Mouse (Mus musculus): Measurements from ENCODE around the gene Lgr4. TPM values are rescaled to one million over a fixed set of nuclear protein-coding genes. Genes with fewer than 3 reads are reported as not detected.

Lgr4 gene
- polyA plus RNA-seq, 1 experiment: 44.2 TPM

GRCm38 (mm10) chr2:109920471-109920870 lies 3.0 kb downstream of the Lgr4 start:
- whole genome bisulfite sequencing: 30% methylated on average over 7 of the region's 7 CpGs
- no peak for DNase-seq (ENCODE audit: low read depth, low spot score)

GRCm38 (mm10) chr2:109921298-109922035 lies 4.0 kb downstream of the Lgr4 start:
- WGBS: 19% methylated on average over 8 of the region's 8 CpGs
- no peak for DNase-seq (ENCODE audit: low read depth, low spot score)

GRCm38 (mm10) chr2:109922306-109922705 lies 4.9 kb downstream of the Lgr4 start:
- WGBS: 47% methylated on average over 3 of the region's 3 CpGs

GRCm38 (mm10) chr2:109923031-109923430 lies 5.6 kb downstream of the Lgr4 start:
- DNase-seq (ENCODE audit: low read depth, low spot score): no peak
- 41% methylated on average over 3 of the region's 3 CpGs for WGBS

More at GRCm38 (mm10) chr2:109922306-109922705, 4.9 kb downstream of the Lgr4 start:
- DNase-seq (ENCODE audit: low read depth, low spot score): no peak

- WGBS: 88% methylated on average over 3 of the region's 3 CpGs
- no peak for DNase-seq (ENCODE audit: low read depth, low spot score)
Observed at GRCm38 (mm10) chr2:109923945-109924344, 6.5 kb downstream of the Lgr4 start.

GRCm38 (mm10) chr2:109926984-109927383 lies 9.5 kb downstream of the Lgr4 start:
- WGBS: 62% methylated on average over 4 of the region's 4 CpGs
- DNase-seq (ENCODE audit: low read depth, low spot score): no peak

- WGBS: 73% methylated on average over 7 of the region's 7 CpGs
- DNase-seq (ENCODE audit: low read depth, low spot score): no peak
Observed at GRCm38 (mm10) chr2:109927446-109927845, 10.0 kb downstream of the Lgr4 start.

- no peak for DNase-seq (ENCODE audit: low read depth, low spot score)
Observed at GRCm38 (mm10) chr2:109927876-109928275, 10.4 kb downstream of the Lgr4 start.

- DNase-seq (ENCODE audit: low read depth, low spot score): no peak
- WGBS: 28% methylated on average over 4 of the region's 4 CpGs
Observed at GRCm38 (mm10) chr2:109928791-109929190, 11.3 kb downstream of the Lgr4 start.

GRCm38 (mm10) chr2:109929256-109929655 lies 11.8 kb downstream of the Lgr4 start:
- WGBS: 83% methylated on average over 3 of the region's 3 CpGs
- no peak for DNase-seq (ENCODE audit: low read depth, low spot score)

GRCm38 (mm10) chr2:109930366-109930765 lies 12.9 kb downstream of the Lgr4 start:
- no peak for DNase-seq (ENCODE audit: low read depth, low spot score)
- 96% methylated on average over 5 of the region's 5 CpGs for WGBS

- WGBS: 87% methylated on average over 4 of the region's 4 CpGs
- DNase-seq (ENCODE audit: low read depth, low spot score): no peak
Observed at GRCm38 (mm10) chr2:109930771-109931170, 13.3 kb downstream of the Lgr4 start.

GRCm38 (mm10) chr2:109931978-109932780 lies 14.7 kb downstream of the Lgr4 start:
- no peak for DNase-seq (ENCODE audit: low read depth, low spot score)
- WGBS: 16% methylated on average over 13 of the region's 13 CpGs

GRCm38 (mm10) chr2:109933151-109933550 lies 15.7 kb downstream of the Lgr4 start:
- DNase-seq (ENCODE audit: low read depth, low spot score): no peak
- 76% methylated on average over 3 of the region's 3 CpGs for whole genome bisulfite sequencing

- 38% methylated on average over 4 of the region's 4 CpGs for WGBS
- DNase-seq (ENCODE audit: low read depth, low spot score): no peak
Observed at GRCm38 (mm10) chr2:109934086-109934485, 16.6 kb downstream of the Lgr4 start.

- DNase-seq (ENCODE audit: low read depth, low spot score): no peak
- 58% methylated on average over 3 of the region's 3 CpGs for WGBS
Observed at GRCm38 (mm10) chr2:109935194-109935593, 17.7 kb downstream of the Lgr4 start.

- no peak for DNase-seq (ENCODE audit: low read depth, low spot score)
- 34% methylated on average over 11 of the region's 11 CpGs for WGBS
Observed at GRCm38 (mm10) chr2:109935754-109936409, 18.4 kb downstream of the Lgr4 start.

- no peak for DNase-seq (ENCODE audit: low read depth, low spot score)
- 55% methylated on average over 2 of the region's 2 CpGs for WGBS
Observed at GRCm38 (mm10) chr2:109936410-109936755, 18.9 kb downstream of the Lgr4 start.

GRCm38 (mm10) chr2:109941973-109942444 lies 24.6 kb downstream of the Lgr4 start:
- WGBS: 37% methylated on average over 5 of the region's 5 CpGs
- DNase-seq (ENCODE audit: low read depth, low spot score): no peak

GRCm38 (mm10) chr2:109942810-109943570 lies 25.5 kb downstream of the Lgr4 start:
- 83% methylated on average over 8 of the region's 8 CpGs for WGBS
- DNase-seq (ENCODE audit: low read depth, low spot score): no peak
